Mouse (Mus musculus) thymus, postnatal 10 days (tissue): ENCODE data around the gene Rtbdn.

Source experiments
- DNase-seq, 2 experiments: peaks; one replicate each; pipeline ENCODE4 v3.0.0; 2021; ENCODE audit warnings: low spot score in 2 of 2

The Rtbdn gene

DNA sequence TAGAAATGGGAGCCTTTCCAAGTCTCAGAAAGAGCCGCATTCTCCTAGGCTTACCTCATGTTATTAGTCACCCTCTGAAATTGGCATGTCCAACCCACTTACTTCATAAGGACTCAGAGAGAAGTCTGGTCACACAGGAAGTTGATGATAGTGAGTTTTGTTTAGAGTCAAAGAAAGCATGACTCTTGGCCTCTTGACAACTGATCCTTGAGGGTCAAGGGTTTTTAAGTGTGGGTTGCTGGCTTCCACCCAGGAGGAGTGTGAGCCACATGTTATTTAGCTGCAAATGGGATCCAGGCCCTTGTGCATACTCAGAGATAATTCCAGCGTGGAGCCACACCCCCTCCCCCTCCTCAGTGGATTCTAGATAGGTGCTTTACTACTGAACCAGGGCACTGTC lies 25.2 kb upstream of the Rtbdn start:
- DNase-seq, result no peak

DNA sequence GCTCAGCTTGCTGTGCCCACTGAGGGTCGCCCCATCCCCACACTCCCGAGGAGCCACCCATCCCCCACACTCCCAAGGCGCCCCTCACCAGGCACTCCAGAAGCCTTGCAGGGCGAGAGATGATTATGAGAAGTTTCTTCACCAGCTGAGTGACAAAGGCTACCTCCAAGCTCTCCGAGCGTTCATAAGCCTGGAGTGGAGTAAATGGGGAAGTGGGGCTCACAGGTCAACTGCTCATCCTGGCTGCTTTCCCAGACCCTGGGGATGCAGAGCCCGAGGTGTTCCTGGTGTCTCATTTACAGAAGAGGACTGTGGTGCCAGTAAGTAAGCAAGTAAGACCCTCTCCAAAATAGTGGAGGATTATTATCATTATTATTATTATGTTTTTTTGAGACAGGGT lies 21.2 kb upstream of the Rtbdn start:
- DNase-seq, result no peak

DNA sequence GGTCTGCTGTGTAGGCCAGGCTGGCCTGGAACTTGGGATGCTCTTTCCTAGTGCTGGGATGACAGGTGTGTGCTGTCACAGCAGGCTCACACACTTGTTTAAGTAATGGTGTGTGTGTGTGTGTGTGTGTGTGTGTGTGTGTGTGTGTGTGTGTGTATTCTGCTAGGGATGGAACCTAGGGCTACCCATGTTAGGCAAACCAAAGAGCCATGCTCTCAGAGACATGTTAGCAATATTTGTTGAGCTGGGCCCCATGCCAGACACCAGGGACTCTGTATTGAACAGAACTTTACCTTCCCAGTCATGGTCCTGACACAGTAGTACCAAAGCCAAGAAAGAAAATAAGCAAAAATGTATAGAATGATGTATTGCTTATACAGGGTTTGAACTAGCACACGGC lies 19.3 kb upstream of the Rtbdn start:
- DNase-seq, result no peak

DNA sequence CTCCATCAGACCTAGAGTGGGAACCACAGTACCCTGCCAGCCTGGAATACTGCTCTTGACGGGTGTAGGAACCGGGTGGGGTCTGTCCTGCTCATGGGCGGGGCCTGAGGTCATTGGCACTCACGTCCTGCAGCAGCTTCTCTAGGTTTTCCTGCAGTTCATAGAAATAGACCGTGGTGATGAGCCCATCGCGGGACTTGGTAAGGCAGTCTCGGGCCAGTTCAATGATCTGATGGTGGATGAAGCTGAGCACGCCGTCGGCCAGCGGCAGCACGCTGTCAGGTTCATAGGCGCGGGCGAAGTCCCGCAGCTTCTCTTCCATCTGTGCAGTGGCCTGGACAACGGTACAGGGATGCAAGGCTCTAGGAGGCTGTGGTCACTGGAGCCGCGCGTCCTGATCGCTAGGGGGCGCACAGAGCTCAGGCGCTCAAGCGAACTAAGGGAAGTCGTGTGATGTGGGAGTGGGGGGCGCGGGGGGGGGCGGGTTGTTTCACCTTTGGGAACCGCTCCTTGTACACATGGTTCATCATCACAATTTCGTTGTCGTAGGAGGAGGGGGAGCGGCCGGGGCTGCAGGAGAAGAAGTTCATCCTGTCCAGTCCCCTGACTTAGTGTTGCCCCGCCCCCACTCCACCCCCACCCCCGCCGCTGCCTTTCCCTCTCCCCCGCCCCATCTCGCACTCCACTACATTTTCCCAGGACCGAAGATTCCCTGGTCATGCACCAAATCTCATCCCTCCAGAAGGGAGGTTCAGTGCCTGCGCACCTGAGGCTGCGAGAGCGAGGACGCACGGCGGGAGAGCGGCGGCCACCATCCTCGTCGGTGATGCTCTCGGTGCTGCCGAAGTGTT lies 18.1 kb upstream of the Rtbdn start:
- peak; percentile 33 to 59 for DNase-seq

DNA sequence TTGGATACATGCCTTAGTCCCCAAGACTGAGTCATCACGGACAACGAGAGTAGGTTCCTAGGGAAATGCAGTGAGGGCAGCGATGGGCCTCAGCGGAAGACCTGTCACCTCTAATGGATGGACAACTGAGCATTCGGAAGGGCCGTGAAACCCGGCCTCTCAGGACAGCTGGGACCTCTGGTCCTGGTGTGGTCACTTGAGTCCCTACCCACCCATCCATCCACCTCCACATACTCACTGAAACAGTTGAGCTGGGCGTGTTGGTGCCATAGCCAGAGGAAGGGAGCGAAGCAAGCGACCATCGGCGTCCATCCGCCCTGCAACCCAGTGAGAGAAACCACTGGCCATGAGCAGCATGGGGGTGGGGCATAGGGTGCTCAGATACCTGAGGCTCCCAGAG lies 16.2 kb upstream of the Rtbdn start:
- DNase-seq, result no peak

DNA sequence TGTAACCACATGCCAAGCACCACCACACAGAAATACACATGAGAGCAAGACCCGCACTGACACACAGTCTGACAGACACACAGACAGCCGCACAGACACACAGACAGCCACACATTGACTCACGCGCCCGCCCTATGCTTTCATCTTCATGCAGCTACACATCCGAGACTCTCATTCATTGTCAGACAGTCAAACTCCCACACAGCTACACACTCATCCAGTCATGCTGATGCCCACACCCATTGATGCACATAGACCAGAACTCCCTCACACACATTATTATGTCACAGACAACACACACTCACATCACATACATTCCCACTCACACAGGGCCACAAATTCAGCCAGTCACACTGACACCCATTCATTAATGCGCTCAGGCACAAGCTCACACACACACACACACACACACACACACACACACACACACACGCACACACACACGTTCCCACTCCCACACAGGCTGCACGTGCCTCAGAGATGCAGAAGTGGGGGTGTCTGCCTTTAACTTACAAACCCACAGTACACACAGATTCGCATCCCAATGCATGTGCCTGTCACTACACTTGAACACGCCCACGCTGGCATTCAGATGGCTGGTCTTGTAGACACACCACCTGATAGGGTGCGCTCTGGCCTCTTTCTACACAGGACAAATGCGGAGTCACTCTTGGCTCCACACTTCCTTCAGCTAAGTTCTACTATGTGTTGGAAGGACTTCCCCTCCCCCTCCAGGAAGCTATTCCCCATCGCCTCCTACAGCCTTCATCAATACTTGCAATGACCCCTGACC lies 12.8 kb upstream of the Rtbdn start:
- DNase-seq, result no peak

DNA sequence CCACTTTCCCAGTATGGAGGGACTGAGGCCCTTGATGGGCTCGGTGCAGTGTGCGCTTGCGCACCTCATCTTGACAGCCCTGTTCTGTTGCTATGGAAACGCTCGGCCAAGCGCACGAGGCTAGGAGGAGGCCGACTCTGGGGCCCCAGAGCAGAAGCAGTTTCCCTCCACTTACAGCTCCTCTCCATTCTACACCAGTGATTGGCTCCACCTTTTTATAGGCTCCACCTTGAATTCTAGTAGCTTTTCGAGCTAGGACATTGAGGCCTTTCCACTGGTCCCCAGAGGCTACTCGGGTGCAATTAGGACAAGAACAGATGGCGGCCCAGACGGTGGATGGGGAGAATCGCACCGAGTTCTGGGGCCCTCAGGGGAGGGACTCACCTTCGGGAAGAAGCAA lies 11.9 kb upstream of the Rtbdn start:
- DNase-seq, result no peak

DNA sequence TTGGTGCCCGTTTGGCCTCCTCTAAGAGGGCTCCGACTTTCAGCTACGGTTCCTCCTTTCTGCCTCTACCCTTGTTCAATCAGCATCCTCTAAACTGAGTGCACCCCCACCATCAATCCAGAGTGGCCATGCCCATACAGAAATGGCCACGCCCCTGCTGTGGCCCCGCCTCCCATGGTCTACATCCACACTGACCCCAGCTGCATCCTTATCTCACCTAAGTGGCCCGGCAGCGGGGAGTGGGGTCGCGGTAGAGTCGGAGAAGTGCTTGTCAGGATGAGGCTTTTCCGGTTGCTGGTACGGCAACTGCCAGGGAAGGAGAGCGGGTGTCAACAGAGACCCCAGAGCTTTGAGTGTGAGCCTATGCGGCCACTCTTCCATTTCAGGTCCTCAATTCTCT lies 11.3 kb upstream of the Rtbdn start:
- no peak for DNase-seq

DNA sequence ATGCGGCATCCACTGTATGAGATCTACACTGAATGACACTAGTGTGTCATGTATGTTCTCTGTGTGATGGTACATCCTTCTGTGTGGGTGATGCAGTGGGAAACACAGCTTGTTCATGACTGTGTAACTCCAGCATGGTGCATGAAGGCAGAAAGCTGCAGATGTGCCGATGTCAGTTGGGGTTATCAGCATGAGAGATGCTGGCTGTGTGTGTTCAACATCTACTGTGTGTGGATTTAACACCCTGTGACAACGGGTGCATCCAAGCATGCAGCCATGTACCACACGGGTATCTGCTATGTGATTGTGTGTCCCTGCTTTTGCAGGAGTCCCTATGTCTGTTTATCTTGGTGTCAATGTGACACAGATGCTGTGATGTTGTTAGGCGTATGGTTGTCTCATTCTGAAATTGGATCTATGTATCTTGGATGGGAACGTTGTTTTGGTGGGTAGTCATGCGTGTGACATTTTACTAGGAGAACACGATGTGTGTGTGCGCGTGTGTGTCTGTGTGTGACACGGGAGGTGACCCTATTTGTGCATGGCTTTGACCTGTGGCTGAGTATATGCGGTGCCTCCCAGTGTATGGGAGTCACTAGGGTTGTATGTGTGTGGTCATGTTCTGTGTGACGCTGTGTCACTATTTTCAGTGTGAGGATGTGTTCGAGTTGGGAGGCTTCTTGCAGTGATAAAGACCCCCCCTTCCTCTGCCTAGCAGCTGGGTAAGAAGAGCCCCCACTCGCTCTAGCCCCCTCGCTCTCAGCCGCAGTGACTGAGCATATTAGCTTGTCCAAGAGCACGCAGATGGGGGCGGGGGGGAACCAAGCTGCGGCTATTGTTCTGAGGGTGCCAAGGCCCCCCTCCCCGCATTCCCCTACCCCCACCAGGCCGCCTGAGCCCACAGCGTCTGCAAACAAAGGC lies 10.5 kb upstream of the Rtbdn start:
- DNase-seq, result no peak

DNA sequence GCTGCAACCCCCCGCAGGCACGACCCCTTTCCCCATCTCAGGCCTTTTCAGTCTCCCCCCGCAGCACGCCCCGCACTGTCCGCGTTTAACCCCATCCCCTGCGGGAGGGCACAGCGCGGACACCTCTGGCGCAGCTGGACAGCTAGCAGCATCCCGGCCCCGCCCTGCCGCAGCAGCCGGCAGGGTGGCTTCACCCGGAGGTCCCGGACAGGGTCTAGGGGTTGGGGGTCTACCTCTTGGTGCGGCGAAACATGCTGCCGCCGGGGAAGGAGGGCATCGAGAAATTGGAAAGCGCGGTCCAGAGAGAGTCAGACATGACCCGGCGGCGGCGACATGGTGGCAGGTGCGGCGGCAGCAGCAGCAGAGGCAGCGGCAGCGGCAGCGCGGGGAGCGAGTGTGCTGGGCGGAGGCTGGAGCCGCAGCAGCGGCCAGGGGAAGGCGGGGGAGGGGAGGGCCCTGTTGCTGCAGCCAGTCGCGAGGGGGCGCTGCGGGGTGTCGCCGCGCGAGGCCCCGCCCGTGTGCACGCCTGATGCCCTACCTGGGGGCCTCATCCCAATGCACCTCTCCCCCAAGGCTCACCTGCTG lies 9.7 kb upstream of the Rtbdn start, which contains the start of gene Mast1:
Gene Mast1, minus strand, starts transcription at position 398 of the 585 bp plus-strand sequence.
- DNase-seq, result peak in 1 of 2 experiments; percentile 58

DNA sequence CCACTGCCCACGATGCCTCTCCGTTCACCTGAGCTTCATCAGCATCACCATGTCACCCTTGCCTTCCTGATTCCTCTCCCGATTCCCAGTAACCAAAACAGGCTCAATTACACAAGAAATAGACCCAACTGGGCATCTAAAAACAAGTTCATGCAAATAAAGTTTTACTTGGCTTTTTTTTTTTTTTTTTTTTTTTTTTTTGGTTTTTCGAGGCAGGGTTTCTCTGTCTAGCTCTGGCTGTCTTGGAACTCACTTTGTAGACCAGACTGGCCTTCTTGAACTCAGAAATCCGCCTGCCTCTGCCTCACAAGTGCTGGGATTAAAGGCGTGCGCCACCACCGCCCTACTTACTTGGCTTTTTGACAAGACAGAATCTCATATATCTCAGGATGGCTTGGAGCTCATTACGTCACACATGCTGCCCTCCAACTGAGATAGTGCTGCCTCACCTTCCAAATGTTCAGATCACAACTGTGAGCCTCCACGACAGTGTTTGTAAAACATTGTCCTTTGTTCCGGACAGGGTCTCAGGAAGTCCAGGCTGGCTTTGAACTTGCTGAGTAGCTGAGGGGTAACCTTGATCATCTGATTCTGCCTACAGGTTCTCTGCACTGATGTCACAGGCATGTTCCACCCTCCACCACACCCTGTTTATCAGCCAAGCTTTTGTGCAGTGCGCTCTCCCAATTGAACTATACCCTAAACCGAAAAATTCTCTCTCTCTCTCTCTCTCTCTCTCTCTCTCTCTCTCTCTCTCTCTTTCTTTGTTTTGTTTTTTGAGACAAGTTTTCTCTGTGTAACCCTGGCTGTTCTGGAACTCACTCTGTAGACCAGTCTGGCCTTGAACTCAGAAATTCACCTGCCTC lies 8.9 kb upstream of the Rtbdn start:
- DNase-seq, result no peak

DNA sequence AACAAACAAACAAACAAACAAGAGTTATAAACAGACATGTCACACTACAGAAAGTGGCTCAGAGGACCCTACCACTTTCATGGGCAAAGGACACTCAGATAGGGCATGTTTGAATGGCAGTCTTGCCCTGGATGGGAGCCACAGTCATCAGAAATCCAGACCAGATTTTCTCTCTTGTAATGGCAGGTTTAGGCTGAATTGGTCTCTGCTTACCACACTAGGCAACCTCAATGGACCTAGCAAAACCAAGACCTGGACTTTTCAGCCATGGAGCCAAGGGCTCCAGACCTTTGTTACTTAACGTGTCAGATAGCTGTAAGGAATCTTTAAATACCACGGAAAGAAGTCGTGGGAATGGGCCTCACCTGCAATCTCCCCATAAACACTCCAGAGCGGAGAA lies 3.1 kb upstream of the Rtbdn start:
- DNase-seq, result no peak

DNA sequence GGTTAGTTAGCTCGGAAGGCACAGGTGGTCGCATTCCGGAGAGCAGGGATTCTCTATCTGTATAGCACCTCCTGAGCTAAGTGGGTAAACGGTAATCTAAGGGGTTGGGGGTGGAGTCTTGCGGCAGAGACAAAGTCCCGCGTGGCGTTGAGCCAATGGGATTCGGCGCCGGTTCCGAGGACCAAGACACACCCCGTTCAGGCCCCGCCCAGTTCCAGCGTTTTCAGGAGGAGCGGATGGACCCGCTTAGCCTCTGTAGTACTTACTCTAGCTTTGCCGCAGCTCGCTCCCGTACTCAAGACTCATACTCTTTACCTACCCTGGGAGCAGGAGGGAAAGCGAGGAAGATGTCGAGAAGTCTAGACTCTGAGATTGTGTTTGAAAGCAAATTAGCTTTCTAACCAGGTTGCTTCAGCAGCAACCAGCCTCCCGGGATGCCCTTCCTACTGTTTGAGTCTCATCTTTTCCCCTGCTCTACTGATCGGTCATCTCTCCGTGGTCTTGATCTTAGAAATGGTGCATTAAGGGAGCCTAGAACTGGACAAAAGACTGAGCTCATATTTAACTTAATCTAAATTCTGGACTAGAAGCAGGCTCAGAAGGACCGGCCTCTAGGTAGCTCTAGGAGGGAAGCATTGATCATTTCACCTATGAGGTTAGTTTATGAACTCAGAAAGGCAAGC lies 2.2 kb upstream of the Rtbdn start:
- DNase-seq, result peak; percentile 36 to 39

DNA sequence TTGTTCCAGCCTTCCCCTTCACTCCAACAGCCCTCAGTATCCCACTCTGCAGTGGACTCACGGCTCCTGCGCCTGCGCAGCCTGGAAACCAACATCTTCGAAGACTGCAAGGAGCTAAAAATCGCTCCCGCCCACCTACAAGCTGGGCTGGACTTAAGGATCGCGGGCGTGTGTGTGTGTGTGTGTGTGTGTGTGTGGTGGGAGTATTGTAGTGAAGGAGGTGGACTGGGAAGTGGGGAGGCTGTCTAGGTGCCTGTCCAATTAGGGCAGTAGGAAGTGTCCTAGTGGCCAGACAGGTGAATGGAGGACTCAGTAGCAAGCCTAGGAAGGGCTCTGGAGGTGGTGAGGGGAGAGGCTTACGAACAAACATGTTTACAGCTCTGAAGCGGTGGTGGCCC lies 1.6 kb upstream of the Rtbdn start:
- DNase-seq, result no peak

DNA sequence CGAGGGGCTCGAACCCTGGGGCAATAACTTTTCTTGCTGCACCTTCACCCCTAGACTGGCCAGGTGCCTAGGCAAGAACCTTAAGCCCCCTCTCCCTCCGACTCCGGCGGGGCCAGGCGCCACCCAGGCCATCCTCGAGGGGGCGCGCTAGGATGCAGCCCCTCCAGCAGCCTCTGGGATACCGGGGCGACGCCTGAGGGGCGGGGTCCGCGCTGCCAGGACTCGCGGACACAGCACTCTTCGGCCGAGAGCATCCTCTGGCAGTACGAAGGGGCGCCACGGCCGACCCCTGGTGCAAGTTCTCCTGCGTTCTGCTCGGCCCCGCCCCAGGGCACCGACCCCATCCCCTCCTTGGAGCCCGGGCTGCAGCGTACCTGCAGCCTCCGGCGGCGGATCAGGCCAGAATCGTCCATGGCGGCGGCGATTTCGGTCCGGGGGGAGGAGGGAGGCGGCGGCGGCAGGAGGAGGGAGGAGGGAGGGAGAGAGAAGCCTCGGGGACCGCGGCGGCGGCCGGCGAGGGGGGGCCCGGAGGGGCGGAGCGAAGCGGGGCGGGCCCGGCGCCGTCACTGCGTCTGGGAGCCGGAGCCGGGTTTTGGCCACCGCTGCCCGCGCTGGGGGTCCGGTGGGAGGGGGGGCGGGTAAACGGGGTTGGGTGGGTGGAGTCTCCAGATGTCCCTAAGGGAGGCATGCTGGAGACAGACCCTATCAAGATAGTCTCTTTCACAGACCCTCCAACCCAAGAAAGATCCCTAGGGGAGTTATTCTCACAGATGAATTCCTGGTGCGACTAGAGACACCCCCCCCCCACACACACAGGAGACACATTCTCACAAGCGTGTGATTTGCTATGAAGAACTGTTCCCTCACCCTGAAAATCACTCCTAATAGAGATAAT lies 911 bp upstream of the Rtbdn start:
- DNase-seq, result no peak

DNA sequence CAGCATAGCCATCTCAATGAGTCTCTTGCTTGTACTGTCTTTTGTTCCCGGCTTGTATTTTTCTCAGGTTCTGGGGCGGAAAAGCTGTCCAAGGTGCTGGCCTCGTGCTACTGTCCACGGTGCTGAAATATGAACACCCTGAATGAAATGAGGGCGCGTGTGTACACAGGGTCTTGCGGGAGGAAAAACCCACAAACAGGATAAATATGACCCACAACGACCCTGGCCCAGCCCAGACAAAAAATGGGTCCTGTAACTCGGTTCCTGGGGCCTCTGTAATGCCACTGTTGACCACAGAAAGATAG lies 402 bp downstream of the Rtbdn start:
- no peak for DNase-seq

DNA sequence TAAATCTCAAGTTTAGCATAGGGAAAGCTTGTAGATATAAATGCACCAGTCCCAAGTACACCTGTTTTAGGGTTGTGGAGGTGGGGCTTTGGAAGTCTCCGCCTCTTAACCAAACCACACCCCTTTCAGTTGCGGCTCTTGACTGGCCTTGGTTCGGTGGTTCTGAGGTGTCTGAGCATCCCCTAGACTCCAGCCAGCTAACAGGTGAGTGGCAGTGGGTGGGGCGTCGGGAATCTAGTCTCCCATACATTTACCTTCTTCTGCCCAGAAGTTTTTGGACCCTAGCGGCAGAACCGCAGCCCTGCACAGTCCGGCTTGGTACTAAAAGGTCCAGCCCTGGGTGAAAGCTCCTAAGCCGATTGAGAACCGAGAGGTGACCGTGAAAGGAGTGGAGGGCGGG lies 3.0 kb downstream of the Rtbdn start:
- DNase-seq, result no peak

DNA sequence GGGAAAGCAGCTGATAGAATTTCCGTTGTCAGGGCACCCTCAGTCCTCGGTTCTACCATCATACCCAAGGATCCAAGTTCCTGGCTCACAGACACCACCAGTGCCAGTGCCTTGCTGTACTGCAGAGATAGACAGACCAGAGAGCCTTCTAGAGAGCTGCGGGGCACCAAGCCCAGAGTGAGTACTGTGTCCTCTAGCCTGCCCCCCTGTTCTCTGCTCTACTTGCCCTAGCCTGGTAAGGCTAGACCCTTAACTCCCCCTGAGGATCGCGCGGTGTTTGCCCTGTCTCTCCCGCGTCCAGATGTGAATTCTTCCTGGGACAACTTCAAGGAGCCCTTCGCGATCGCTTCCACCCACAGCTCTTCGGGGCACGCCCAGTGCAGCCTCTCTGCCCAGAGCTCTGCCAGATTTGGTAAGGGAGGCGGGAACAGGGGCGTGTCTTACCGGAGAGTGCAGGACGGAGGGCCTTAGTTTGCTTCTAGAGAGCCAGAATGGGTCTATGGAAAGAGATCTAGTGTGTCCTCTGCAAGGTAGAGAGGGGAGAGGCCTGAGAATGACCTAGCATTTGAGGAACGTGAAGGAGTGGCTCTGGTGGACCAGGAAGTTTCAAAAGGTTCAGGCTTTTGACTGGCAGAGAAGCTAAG lies 5.9 kb downstream of the Rtbdn start:
- DNase-seq, result no peak

DNA sequence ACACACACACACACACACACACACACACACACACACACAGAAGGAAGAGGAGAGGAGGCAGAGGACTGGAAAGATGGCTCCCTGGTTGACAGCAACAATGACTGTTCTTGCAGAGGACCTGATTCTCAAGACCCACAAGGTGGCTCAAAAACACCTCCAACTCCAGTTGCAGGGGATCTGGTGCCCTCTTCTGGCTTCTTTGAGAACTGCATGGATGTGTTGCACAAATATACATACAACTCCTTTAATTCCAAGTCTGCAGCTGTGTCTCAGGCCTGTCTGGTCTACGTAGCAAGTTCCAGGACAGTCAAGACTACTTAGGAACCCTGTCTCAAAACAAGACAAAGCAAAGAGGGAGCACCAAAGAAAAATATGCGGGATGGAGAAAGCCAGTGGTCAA lies 10.0 kb downstream of the Rtbdn start:
- DNase-seq, result peak; percentile 54 to 80
